ENCODE assay signal across 10 mouse cellular contexts in genomic region chr16:32672861-32673560, GRCm38 (mm10). TPM values are rescaled to one million over a fixed set of nuclear protein-coding genes. Genes with fewer than 3 reads are reported as not detected.
A peak's percentile ranks its signal among the peaks of the same experiment; 100 is the strongest.
DNase-seq lines count a peak whose midpoint lies in the region; ATAC-seq and TF ChIP-seq lines count a peak whose summit lies in the region.
"Had no signal": no experiment of that assay in that cellular context is flagged by ENCODE, and none has a peak within 500 bp of the region (broad histone marks: within the 10 kb centered on the region; RNA-seq: fewer than 3 reads in every experiment).

No protein-coding gene starts in this region.

- peak overlapping the region; percentile 12 for H3K4me2 ChIP-seq in stomach, postnatal 0 days (replicated peaks; ENCODE audit: low read depth)
- H3K4me2 ChIP-seq: neural tube, embryonic 12.5 days had no signal

- H3K36me3 ChIP-seq in stomach, postnatal 0 days (ENCODE audit: control insufficient read depth, insufficient read depth, low read length): peaks cover 27% of the 10 kb centered on the region

- no peak for TF ChIP-seq EP300 in stomach, postnatal 0 days (optimal IDR thresholded peaks at IDR 0.05)

- peak; percentile 65 for ATAC-seq in stomach, postnatal 0 days (ENCODE audit: low FRiP score, low TSS enrichment)
- ATAC-seq: forebrain, postnatal 0 days had no signal

- no peaks in the 10 kb centered on the region for H3K4me1 ChIP-seq in stomach, postnatal 0 days (replicated peaks; ENCODE audit: control insufficient read depth, insufficient read depth)
- H3K4me1 ChIP-seq: neural tube, embryonic 12.5 days had no signal

- H3K9ac ChIP-seq in stomach, postnatal 0 days (ENCODE audit: low read length): peak overlapping the region; percentile 38
- H3K9ac ChIP-seq: forebrain, postnatal 0 days; neural tube, embryonic 12.5 days had no signal

- H3K27me3 ChIP-seq in stomach, postnatal 0 days (ENCODE audit: control insufficient read depth, insufficient read depth, low read length): no peaks in the 10 kb centered on the region
- H3K27me3 ChIP-seq: neural tube, embryonic 12.5 days had no signal

- peak overlapping the region; percentile 82 for H3K27ac ChIP-seq in stomach, postnatal 0 days (replicated peaks)
- H3K27ac ChIP-seq: neural tube, embryonic 12.5 days had no signal

- no peaks in the 10 kb centered on the region for H3K9me3 ChIP-seq in stomach, postnatal 0 days (ENCODE audit: control insufficient read depth, low read length)
- H3K9me3 ChIP-seq: neural tube, embryonic 12.5 days had no signal

- DNase-seq in gastrocnemius, adult 18-20 months (ENCODE audit: low spot score): peak; percentile 49
- no peak for DNase-seq in gastrocnemius, postnatal 10 days
- DNase-seq in spleen, postnatal 4 days (ENCODE audit: low spot score in 2 of 2): peak; percentile 31 to 65
- no peak for DNase-seq in spleen, adult 12 weeks (ENCODE audit: low spot score)
- DNase-seq in kidney, postnatal 10 days: peak; percentile 67
- peak; percentile 83 for DNase-seq in stomach, postnatal 0 days (ENCODE audit: low spot score)
- no peak for DNase-seq in ovary, postnatal 10 days (ENCODE audit: low spot score)
- DNase-seq in layer of hippocampus, adult 18-20 months (ENCODE audit: low spot score in 2 of 2): no peak
- DNase-seq: forebrain, postnatal 0 days had no signal

- 60% methylated on average over 13 of the region's 13 CpGs for whole genome bisulfite sequencing in stomach, postnatal 0 days

- TF ChIP-seq CTCF in stomach, postnatal 0 days (IDR thresholded peaks at IDR 0.05; ENCODE audit: low read depth): no peak

- peak overlapping the region; percentile 17; the same call in 1 of the 2 replicates for H3K4me3 ChIP-seq in stomach, postnatal 0 days (ENCODE audit: low read depth, low read length)
- H3K4me3 ChIP-seq: neural tube, embryonic 12.5 days had no signal

RNA-seq across cellular contexts. Expression of gene Tnk2, which starts 29.3 kb away (rescaled TPM):
- 10 to 100 TPM; 44.9 to 46.5 TPM for total RNA-seq in gastrocnemius, adult 18-20 months (2021)
- 10 to 100 TPM; 51.6 to 82.2 TPM for total RNA-seq in gastrocnemius, postnatal 10 days (2021)
- polyA plus RNA-seq in stomach, postnatal 0 days (2015; fragmentation: Nextera tagmentation; extraction: Ambion mirVana): 17.1 and 21.0 TPM in 2 replicates
- total RNA-seq in layer of hippocampus, adult 18-20 months (2021): 100 to 1,000 TPM; 227 to 233 TPM

Comparison
In these comparisons a context has a peak if more than half of its experiments do, and no peak if none do; other contexts are left out.
1. DNase-seq: peak in gastrocnemius, adult 18-20 months (single experiment), spleen, postnatal 4 days (2 of 2), kidney, postnatal 10 days (single experiment) and stomach, postnatal 0 days (single experiment); none in gastrocnemius, postnatal 10 days (single experiment), spleen, adult 12 weeks (single experiment), ovary, postnatal 10 days (single experiment) and layer of hippocampus, adult 18-20 months (0 of 2).